Comparison of ENCODE assay signal across 13 mouse cellular contexts in genomic region chr2:174159035-174159434, GRCm38 (mm10). TPM values are rescaled to one million over a fixed set of nuclear protein-coding genes. Genes with fewer than 3 reads are reported as not detected.
A peak's percentile ranks its signal among the peaks of the same experiment; 100 is the strongest.
DNase-seq lines count a peak whose midpoint lies in the region; ATAC-seq and TF ChIP-seq lines count a peak whose summit lies in the region.
"Had no signal": no experiment of that assay in that cellular context is flagged by ENCODE, and none has a peak within 500 bp of the region (broad histone marks: within the 10 kb centered on the region; RNA-seq: fewer than 3 reads in every experiment).

No protein-coding gene starts in this region.

- TF ChIP-seq POLR2A in lung, adult 2 months (IDR thresholded peaks at IDR 0.05; ENCODE audit: borderline replicate concordance, extremely low read depth, low read depth, low read length) = no peak

- intact Hi-C loops in gastrocnemius, adult 2 months (cut with DNase I) = no loop called here

- H3K4me1 ChIP-seq in lung, adult 2 months (ENCODE audit: control insufficient read depth, insufficient read depth, low read length) = no peaks in the 10 kb centered on the region
- H3K4me1 ChIP-seq in neural tube, embryonic 15.5 days = no peaks in the 10 kb centered on the region
- H3K4me1 ChIP-seq: forebrain, embryonic 15.5 days; heart, embryonic 13.5 days; neural tube, embryonic 12.5 days had no signal

- DNase-seq in gastrocnemius, adult 2 months = no peak
- no peak for DNase-seq in gastrocnemius, adult 8-10 months (ENCODE audit: low spot score in 2 of 2)
- DNase-seq in layer of hippocampus, adult 8-10 months (ENCODE audit: low spot score in 2 of 2) = peak; percentile 14 to 44
- DNase-seq in lung, adult 2 months = peak; percentile 33
- peak; percentile 75 for DNase-seq in right cerebral cortex, postnatal 14 days
- no peak for DNase-seq in adrenal gland, adult (ENCODE audit: inconsistent age in 2 of 2, low spot score in 1 of 2)
- DNase-seq in kidney, adult 11 months = no peak
- DNase-seq: adrenal gland, adult 2 months had no signal

- no peak overlapping the region for H3K4me2 ChIP-seq in neural tube, embryonic 15.5 days
- H3K4me2 ChIP-seq: forebrain, embryonic 15.5 days; heart, embryonic 13.5 days; neural tube, embryonic 12.5 days had no signal

- H3K9me3 ChIP-seq in neural tube, embryonic 15.5 days (replicated peaks) = no peaks in the 10 kb centered on the region
- H3K9me3 ChIP-seq: forebrain, embryonic 15.5 days; heart, embryonic 13.5 days; neural tube, embryonic 12.5 days had no signal

- 67% methylated on average over 10 of the region's 10 CpGs for WGBS in lung, adult 2 months
- 84% methylated on average over 10 of the region's 10 CpGs for WGBS in neural tube, embryonic 15.5 days

- no peaks in the 10 kb centered on the region for H3K27me3 ChIP-seq in neural tube, embryonic 15.5 days (replicated peaks)
- H3K27me3 ChIP-seq: forebrain, embryonic 15.5 days; heart, embryonic 13.5 days; neural tube, embryonic 12.5 days had no signal

- H3K4me3 ChIP-seq in gastrocnemius, adult 2 months = peak overlapping the region; percentile 5; the same call in 1 of the 2 replicates
- no peak overlapping the region for H3K4me3 ChIP-seq in lung, adult 2 months (replicated peaks; ENCODE audit: extremely low read depth, low read depth, low read length)
- H3K4me3 ChIP-seq in neural tube, embryonic 15.5 days (replicated peaks) = no peak overlapping the region
- H3K4me3 ChIP-seq: forebrain, embryonic 15.5 days; heart, embryonic 13.5 days; neural tube, embryonic 12.5 days had no signal

- H3K9ac ChIP-seq in neural tube, embryonic 15.5 days (replicated peaks) = no peak overlapping the region
- H3K9ac ChIP-seq: forebrain, embryonic 15.5 days; heart, embryonic 13.5 days; neural tube, embryonic 12.5 days had no signal

- no peaks in the 10 kb centered on the region for H3K36me3 ChIP-seq in neural tube, embryonic 15.5 days
- H3K36me3 ChIP-seq: forebrain, embryonic 15.5 days; heart, embryonic 13.5 days; neural tube, embryonic 12.5 days had no signal

- no peak overlapping the region for H3K27ac ChIP-seq in gastrocnemius, adult 2 months
- H3K27ac ChIP-seq in neural tube, embryonic 15.5 days (replicated peaks) = no peak overlapping the region
- H3K27ac ChIP-seq: forebrain, embryonic 15.5 days; heart, embryonic 13.5 days; neural tube, embryonic 12.5 days had no signal

- no peak for TF ChIP-seq CTCF in gastrocnemius, adult 2 months (IDR thresholded peaks at IDR 0.05)
- no peak for TF ChIP-seq CTCF in lung, adult 2 months (IDR thresholded peaks at IDR 0.05; ENCODE audit: insufficient read depth, low read length)

- no peak for ATAC-seq in neural tube, embryonic 15.5 days (ENCODE audit: low FRiP score)
- ATAC-seq: forebrain, embryonic 15.5 days; hindbrain, embryonic 16.5 days had no signal

RNA-seq across cellular contexts. Expression of gene Npepl1, which starts 48.9 kb away (rescaled TPM):
- 10 to 100 TPM; 80.1 to 90.2 TPM for total RNA-seq in gastrocnemius, adult 2 months (2021)
- 100 to 1,000 TPM in 2 of 4 experiments, 10 to 100 TPM in 2; 95.2 to 109 (median 99.1) TPM for total RNA-seq in gastrocnemius, adult 8-10 months (2022)
- total RNA-seq in layer of hippocampus, adult 8-10 months (2022) = 10 to 100 TPM; 12.2 to 18.4 (median 15.6) TPM
- polyA plus RNA-seq in lung, adult 2 months (2012; rRNA removed) = 116 and 117 TPM in 2 replicates
- polyA plus RNA-seq in neural tube, embryonic 15.5 days (2015; fragmentation: Nextera tagmentation; extraction: Ambion mirVana) = 14.1 and 26.0 TPM in 2 replicates

Comparison
In these comparisons a context has a peak if more than half of its experiments do, and no peak if none do; other contexts are left out.
1. DNase-seq: peak in layer of hippocampus, adult 8-10 months (2 of 2), lung, adult 2 months (single experiment) and right cerebral cortex, postnatal 14 days (single experiment); none in gastrocnemius, adult 2 months (single experiment), gastrocnemius, adult 8-10 months (0 of 2), adrenal gland, adult (0 of 2) and kidney, adult 11 months (single experiment).
2. RNA of gene Npepl1, which starts 48.9 kb away (total RNA-seq): 95.2 to 109 TPM in gastrocnemius, adult 8-10 months and 80.1 to 90.2 TPM in gastrocnemius, adult 2 months; 12.2 to 18.4 TPM in layer of hippocampus, adult 8-10 months; every median in the first group is over 4 times any median in the second.